Mouse (Mus musculus) midbrain, embryonic 15.5 days (tissue): ENCODE results near the gene 1700029J07Rik. TPM values are rescaled to one million over a fixed set of nuclear protein-coding genes. Genes with fewer than 3 reads are reported as not detected.

Experiments used
- ATAC-seq: fragments of 200-750 bp; cut with Nextera tagmentation; replicated peaks from 2 replicates; pipeline ENCODE4 v1.8.0; 2017; ENCODE audit warnings: moderate TSS enrichment
- H3K27ac ChIP-seq: fragments of 300-500 bp; sonication (generic); 2 replicates; pipeline ENCODE4 v1.5.1; 2015; ENCODE audit warnings: mild to moderate bottlenecking, inconsistent platforms
- H3K27me3 ChIP-seq: fragments of 300-500 bp; sonication (generic); replicated peaks from 2 replicates; pipeline ENCODE4 v1.6.1; 2015; ENCODE audit warnings: inconsistent platforms
- H3K36me3 ChIP-seq: fragments of 300-500 bp; sonication (generic); replicated peaks from 2 replicates; pipeline ENCODE4 v1.6.1; 2015; ENCODE audit warnings: inconsistent platforms
- H3K4me1 ChIP-seq: fragments of 300-500 bp; sonication (generic); 2 replicates; pipeline ENCODE4 v1.6.1; 2015; ENCODE audit warnings: inconsistent platforms
- H3K4me2 ChIP-seq: fragments of 300-500 bp; sonication (generic); 2 replicates; pipeline ENCODE4 v1.6.1; 2015; ENCODE audit warnings: inconsistent platforms, mild to moderate bottlenecking, moderate library complexity
- H3K4me3 ChIP-seq: fragments of 300-500 bp; sonication (generic); 2 replicates; pipeline ENCODE4 v1.5.1; 2015; ENCODE audit warnings: mild to moderate bottlenecking, inconsistent platforms
- H3K9ac ChIP-seq: fragments of 300-500 bp; sonication (generic); 2 replicates; pipeline ENCODE4 v1.6.1; 2015; ENCODE audit warnings: mild to moderate bottlenecking, inconsistent platforms
- H3K9me3 ChIP-seq: fragments of 300-500 bp; sonication (generic); 2 replicates; pipeline ENCODE4 v1.6.1; 2016; ENCODE audit warnings: inconsistent platforms
- WGBS: fragments of 180-500 bp; shearing (Covaris S2); methylation state at CpG from one replicate; pipeline ENCODE4 v1.1.7; 2015; ENCODE audit warnings: mixed read lengths; 5-methylcytosine and 5-hydroxymethylcytosine counted together
- polyA plus RNA-seq: library from polyadenylated mRNA; unstranded; fragments of >200 nt; fragmentation: Nextera tagmentation; extraction: Ambion mirVana; gene quantifications from 2 replicates; pipeline ENCODE4 v1.2.1, GENCODE M21; 2015

Gene 1700029J07Rik
- polyA plus RNA-seq, result 5.5 and 6.5 TPM in 2 replicates

- Histone ChIP-seq H3K4me3 (peak within 1 kb of the TSS; percentile 54), H3K27ac (peak within 1 kb of the TSS; percentile 87), H3K9ac (peak within 1 kb of the TSS; percentile 73), H3K9me3 (no peaks in the 10 kb centered on the region), H3K4me1 (peaks cover 14% of the 10 kb centered on the region), H3K27me3 (no peaks in the 10 kb centered on the region), H3K36me3 (no peaks in the 10 kb centered on the region; the same call in 1 of the 2 replicates), H3K4me2 (peak within 1 kb of the TSS; percentile 70)
- under 1% methylated on average over 57 of the region's 57 CpGs for WGBS
- ATAC-seq, result peak; percentile 99
Measured at GRCm38 (mm10) chr8:45975126-45975836, at the start of gene 1700029J07Rik, which contains the start of gene Ufsp2. 1700029J07Rik (minus strand) TSS chr8:45975252. Ufsp2 (plus strand) TSS chr8:45975528.

- WGBS, result 68% methylated on average over 4 of the region's 4 CpGs
- ATAC-seq, result no peak
- no peaks in the 10 kb centered on the region for H3K27me3 ChIP-seq
- H3K4me2 ChIP-seq, result no peak overlapping the region
- no peak overlapping the region for H3K4me3 ChIP-seq
- no peaks in the 10 kb centered on the region for H3K9me3 ChIP-seq
- H3K27ac ChIP-seq, result no peak overlapping the region
- no peak overlapping the region for H3K9ac ChIP-seq
- H3K36me3 ChIP-seq, result no peaks in the 10 kb centered on the region
- no peaks in the 10 kb centered on the region for H3K4me1 ChIP-seq
Measured at GRCm38 (mm10) chr8:46024392-46024791, 49.3 kb upstream of the 1700029J07Rik start.

- no peak overlapping the region for H3K9ac ChIP-seq
- no peak overlapping the region for H3K4me2 ChIP-seq
- no peak for ATAC-seq
- H3K27me3 ChIP-seq, result no peaks in the 10 kb centered on the region
- no peaks in the 10 kb centered on the region for H3K9me3 ChIP-seq
- H3K4me3 ChIP-seq, result no peak overlapping the region
- no peak overlapping the region for H3K27ac ChIP-seq
- H3K4me1 ChIP-seq, result no peaks in the 10 kb centered on the region
- no peaks in the 10 kb centered on the region for H3K36me3 ChIP-seq
- WGBS, result 95% methylated on average over 9 of the region's 9 CpGs
Measured at GRCm38 (mm10) chr8:46022758-46023157, 47.7 kb upstream of the 1700029J07Rik start.

- Histone ChIP-seq H3K4me2 (no peak overlapping the region), H3K9me3 (no peaks in the 10 kb centered on the region), H3K36me3 (no peaks in the 10 kb centered on the region), H3K4me1 (no peaks in the 10 kb centered on the region), H3K27ac (no peak overlapping the region), H3K4me3 (no peak overlapping the region), H3K27me3 (no peaks in the 10 kb centered on the region), H3K9ac (no peak overlapping the region)
- ATAC-seq, result no peak
- WGBS, result 88% methylated on average over 9 of the region's 9 CpGs
Measured at GRCm38 (mm10) chr8:46022203-46022602, 47.2 kb upstream of the 1700029J07Rik start.

GRCm38 (mm10) chr8:46010746-46011680 lies 36.0 kb upstream of the 1700029J07Rik start:
- Histone ChIP-seq H3K9me3 (no peaks in the 10 kb centered on the region), H3K27me3 (no peaks in the 10 kb centered on the region), H3K4me1 (peaks cover 11% of the 10 kb centered on the region), H3K4me2 (peak overlapping the region; percentile 42), H3K4me3 (0 out of 2 replicates have a peak overlapping the region, but pooled peaks have one; percentile 6), H3K36me3 (no peaks in the 10 kb centered on the region), H3K9ac (no peak overlapping the region), H3K27ac (no peak overlapping the region)
- peak; percentile 66; the same call in 1 of the 2 replicates for ATAC-seq
- 10% methylated on average over 17 of the region's 17 CpGs for WGBS

- 0 out of 2 replicates have a peak overlapping the region, but pooled peaks have one; percentile 6 for H3K4me3 ChIP-seq
- ATAC-seq, result 0 out of 2 replicates have a peak, but pooled peaks have one; percentile 33
Measured at GRCm38 (mm10) chr8:46010306-46010705, 35.3 kb upstream of the 1700029J07Rik start.

GRCm38 (mm10) chr8:46007050-46007672 lies 32.1 kb upstream of the 1700029J07Rik start:
- Histone ChIP-seq H3K4me2 (no peak overlapping the region), H3K4me3 (no peak overlapping the region), H3K27ac (no peak overlapping the region), H3K4me1 (peaks cover 11% of the 10 kb centered on the region), H3K9ac (no peak overlapping the region), H3K36me3 (no peaks in the 10 kb centered on the region), H3K9me3 (no peaks in the 10 kb centered on the region), H3K27me3 (no peaks in the 10 kb centered on the region)
- WGBS, result 86% methylated on average over 3 of the region's 3 CpGs
- ATAC-seq, result no peak

More at GRCm38 (mm10) chr8:46010306-46010705, 35.3 kb upstream of the 1700029J07Rik start:
- Histone ChIP-seq H3K9ac (no peak overlapping the region), H3K27ac (no peak overlapping the region), H3K36me3 (no peaks in the 10 kb centered on the region), H3K27me3 (no peaks in the 10 kb centered on the region), H3K4me2 (peak overlapping the region; percentile 42), H3K9me3 (no peaks in the 10 kb centered on the region), H3K4me1 (peaks cover 11% of the 10 kb centered on the region)
- WGBS, result 45% methylated on average over 2 of the region's 2 CpGs

GRCm38 (mm10) chr8:46005596-46005995 lies 30.5 kb upstream of the 1700029J07Rik start, which contains the start of gene Ankrd37:
Ankrd37 (minus strand) TSS chr8:46005707.
- ATAC-seq, result no peak

GRCm38 (mm10) chr8:45999784-46000705 lies 25.0 kb upstream of the 1700029J07Rik start:
- ATAC-seq, result peak; percentile 99
- H3K9me3 ChIP-seq, result no peaks in the 10 kb centered on the region
- H3K4me3 ChIP-seq, result peak overlapping the region; percentile 52
- WGBS, result 3% methylated on average over 55 of the region's 55 CpGs
- H3K4me2 ChIP-seq, result peak overlapping the region; percentile 67
- H3K27me3 ChIP-seq, result no peaks in the 10 kb centered on the region
- H3K36me3 ChIP-seq, result peaks cover 19% of the 10 kb centered on the region; the same call in 1 of the 2 replicates
- peaks cover 22% of the 10 kb centered on the region for H3K4me1 ChIP-seq
- H3K27ac ChIP-seq, result peak overlapping the region; percentile 99
- peak overlapping the region; percentile 66 for H3K9ac ChIP-seq

More at GRCm38 (mm10) chr8:46005596-46005995, 30.5 kb upstream of the 1700029J07Rik start, which contains the start of gene Ankrd37:
- Histone ChIP-seq H3K27ac (no peak within 1 kb of the TSS), H3K4me2 (no peak within 1 kb of the TSS), H3K36me3 (no peaks in the 10 kb centered on the region), H3K9me3 (no peaks in the 10 kb centered on the region), H3K4me3 (no peak within 1 kb of the TSS), H3K27me3 (no peaks in the 10 kb centered on the region), H3K4me1 (peaks cover 5% of the 10 kb centered on the region), H3K9ac (no peak within 1 kb of the TSS)
- 76% methylated on average over 4 of the region's 4 CpGs for WGBS

GRCm38 (mm10) chr8:45999138-45999783 lies 24.2 kb upstream of the 1700029J07Rik start, which contains the start of gene Lrp2bp:
Lrp2bp (plus strand) TSS chr8:45999303.
- peaks cover 19% of the 10 kb centered on the region; the same call in 1 of the 2 replicates for H3K36me3 ChIP-seq
- peaks cover 22% of the 10 kb centered on the region for H3K4me1 ChIP-seq
- ATAC-seq, result peak; percentile 27
- WGBS, result 1% methylated on average over 22 of the region's 22 CpGs
- peak within 1 kb of the TSS; percentile 66 for H3K9ac ChIP-seq
- no peaks in the 10 kb centered on the region for H3K27me3 ChIP-seq
- no peaks in the 10 kb centered on the region for H3K9me3 ChIP-seq
- H3K27ac ChIP-seq, result peak within 1 kb of the TSS; percentile 99
- H3K4me2 ChIP-seq, result peak within 1 kb of the TSS; percentile 67
- H3K4me3 ChIP-seq, result peak within 1 kb of the TSS; percentile 52
